Mouse (Mus musculus): ENCODE results near the gene Eln. TPM values are rescaled to one million over a fixed set of nuclear protein-coding genes. Genes with fewer than 3 reads are reported as not detected.

Gene Eln
- polyA plus RNA-seq, 2 experiments, result 1.7 to 3.6 TPM

GRCm38 (mm10) chr5:134729124-134729523 lies 18.0 kb downstream of the Eln start:
- Histone ChIP-seq H3K9ac (replicated peaks) (no peak overlapping the region), H3K27me3 (ENCODE audit: control insufficient read depth, insufficient read depth, low read length) (no peaks in the 10 kb centered on the region), H3K4me2 (ENCODE audit: low read depth) (no peak overlapping the region), H3K27ac (no peak overlapping the region), H3K36me3 (replicated peaks; ENCODE audit: control insufficient read depth, insufficient read depth, low read depth) (no peaks in the 10 kb centered on the region), H3K4me1 (replicated peaks; ENCODE audit: control insufficient read depth in 2 of 2, insufficient read depth in 2 of 2, low read length in 1 of 2) (no peaks in the 10 kb centered on the region), H3K9me3 (ENCODE audit: control insufficient read depth, low read length) (no peaks in the 10 kb centered on the region), H3K4me3 (ENCODE audit: insufficient read depth in 1 of 2, low read depth in 2 of 2, low read length in 2 of 2) (no peak overlapping the region)
- ATAC-seq (ENCODE audit: insufficient read depth) (no peak), DNase-seq (ENCODE audit: low read depth in 3 of 3, low spot score in 3 of 3) (no peak)
- WGBS (ENCODE audit: insufficient replicate concordance), result 78% methylated on average over 12 of the region's 12 CpGs
- TF ChIP-seq EP300 (IDR thresholded peaks at IDR 0.05; ENCODE audit: low read depth) (no peak), CTCF (IDR thresholded peaks at IDR 0.05; ENCODE audit: low read depth) (no peak)

GRCm38 (mm10) chr5:134728535-134728934 lies 18.6 kb downstream of the Eln start:
- Histone ChIP-seq H3K27ac (no peak overlapping the region), H3K36me3 (replicated peaks; ENCODE audit: control insufficient read depth, insufficient read depth, low read depth) (no peaks in the 10 kb centered on the region), H3K4me3 (ENCODE audit: insufficient read depth in 1 of 2, low read depth in 2 of 2, low read length in 2 of 2) (no peak overlapping the region), H3K4me1 (replicated peaks; ENCODE audit: control insufficient read depth in 2 of 2, insufficient read depth in 2 of 2, low read length in 1 of 2) (no peaks in the 10 kb centered on the region), H3K9me3 (ENCODE audit: control insufficient read depth, low read length) (no peaks in the 10 kb centered on the region), H3K27me3 (ENCODE audit: control insufficient read depth, insufficient read depth, low read length) (no peaks in the 10 kb centered on the region), H3K9ac (replicated peaks) (no peak overlapping the region), H3K4me2 (ENCODE audit: low read depth) (no peak overlapping the region)
- ATAC-seq (ENCODE audit: insufficient read depth), result no peak
- no peak for TF ChIP-seq CTCF (IDR thresholded peaks at IDR 0.05; ENCODE audit: low read depth)
- TF ChIP-seq EP300 (IDR thresholded peaks at IDR 0.05; ENCODE audit: low read depth), result no peak
- no peak for DNase-seq (ENCODE audit: low read depth in 3 of 3, low spot score in 3 of 3)
- WGBS (ENCODE audit: insufficient replicate concordance), result 62% methylated on average over 3 of the region's 3 CpGs

DNA sequence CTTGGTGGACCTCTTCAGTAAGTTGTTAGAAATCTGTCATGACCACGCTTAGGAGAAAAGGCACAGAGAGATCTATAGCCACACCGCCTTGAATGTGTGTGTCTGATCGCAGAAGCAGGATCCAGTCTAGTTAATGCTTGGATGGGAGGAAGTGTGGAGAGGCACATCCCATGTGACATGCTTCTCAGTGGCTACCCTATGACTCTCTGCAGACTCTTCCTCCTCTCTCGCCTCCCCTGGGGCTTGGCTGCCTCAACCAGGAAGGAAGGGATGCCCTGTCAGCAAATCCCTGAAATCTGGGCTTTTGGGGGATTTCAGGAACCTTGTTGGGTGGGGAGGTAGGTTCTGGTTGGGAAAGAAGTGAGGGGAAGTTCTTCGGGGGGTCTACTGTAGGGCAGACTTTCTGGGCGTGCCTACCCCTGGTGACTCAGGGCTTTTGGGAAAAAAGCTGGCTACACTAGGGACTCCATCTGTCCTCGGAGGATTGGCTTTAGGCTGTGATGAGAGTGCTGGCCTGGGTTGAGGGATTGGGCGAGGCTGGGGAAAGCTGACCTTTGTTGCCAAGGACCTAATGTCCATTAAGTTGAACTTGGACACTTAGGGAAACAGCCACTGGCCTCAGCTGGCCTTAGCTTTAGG lies 20.0 kb downstream of the Eln start:
- WGBS (ENCODE audit: insufficient replicate concordance), result 42% methylated on average over 8 of the region's 8 CpGs
- H3K27ac ChIP-seq, result no peak overlapping the region
- no peak overlapping the region for H3K4me2 ChIP-seq (ENCODE audit: low read depth)
- H3K9me3 ChIP-seq (ENCODE audit: control insufficient read depth, low read length), result no peaks in the 10 kb centered on the region
- DNase-seq (ENCODE audit: low read depth in 3 of 3, low spot score in 3 of 3), result no peak
- ATAC-seq (ENCODE audit: insufficient read depth), result no peak
- no peaks in the 10 kb centered on the region for H3K36me3 ChIP-seq (replicated peaks; ENCODE audit: control insufficient read depth, insufficient read depth, low read depth)
- no peak overlapping the region for H3K4me3 ChIP-seq (ENCODE audit: insufficient read depth in 1 of 2, low read depth in 2 of 2, low read length in 2 of 2)
- TF ChIP-seq EP300 (IDR thresholded peaks at IDR 0.05; ENCODE audit: low read depth), result no peak
- TF ChIP-seq CTCF (IDR thresholded peaks at IDR 0.05; ENCODE audit: low read depth), result no peak
- H3K27me3 ChIP-seq (ENCODE audit: control insufficient read depth, insufficient read depth, low read length), result no peaks in the 10 kb centered on the region
- no peak overlapping the region for H3K9ac ChIP-seq (replicated peaks)
- no peaks in the 10 kb centered on the region for H3K4me1 ChIP-seq (replicated peaks; ENCODE audit: control insufficient read depth in 2 of 2, insufficient read depth in 2 of 2, low read length in 1 of 2)

GRCm38 (mm10) chr5:134725299-134725698 lies 21.8 kb downstream of the Eln start:
- H3K4me1 ChIP-seq (replicated peaks; ENCODE audit: control insufficient read depth in 2 of 2, insufficient read depth in 2 of 2, low read length in 1 of 2), result no peaks in the 10 kb centered on the region
- no peak overlapping the region for H3K9ac ChIP-seq (replicated peaks)
- H3K27me3 ChIP-seq (ENCODE audit: control insufficient read depth, insufficient read depth, low read length), result no peaks in the 10 kb centered on the region
- no peak overlapping the region for H3K27ac ChIP-seq
- no peaks in the 10 kb centered on the region for H3K36me3 ChIP-seq (replicated peaks; ENCODE audit: control insufficient read depth, insufficient read depth, low read depth)
- ATAC-seq (ENCODE audit: insufficient read depth) (no peak), DNase-seq (ENCODE audit: low read depth in 3 of 3, low spot score in 3 of 3) (no peak)
- no peak overlapping the region for H3K4me3 ChIP-seq (ENCODE audit: insufficient read depth in 1 of 2, low read depth in 2 of 2, low read length in 2 of 2)
- H3K9me3 ChIP-seq (ENCODE audit: control insufficient read depth, low read length), result no peaks in the 10 kb centered on the region
- no peak overlapping the region for H3K4me2 ChIP-seq (ENCODE audit: low read depth)
- WGBS (ENCODE audit: insufficient replicate concordance), result 48% methylated on average over 4 of the region's 4 CpGs
- TF ChIP-seq CTCF (IDR thresholded peaks at IDR 0.05; ENCODE audit: low read depth), result no peak
- TF ChIP-seq EP300 (IDR thresholded peaks at IDR 0.05; ENCODE audit: low read depth), result no peak

GRCm38 (mm10) chr5:134720058-134720457 lies 27.1 kb downstream of the Eln start:
- no peaks in the 10 kb centered on the region for H3K36me3 ChIP-seq (replicated peaks; ENCODE audit: control insufficient read depth, insufficient read depth, low read depth)
- no peak overlapping the region for H3K4me3 ChIP-seq (ENCODE audit: insufficient read depth in 1 of 2, low read depth in 2 of 2, low read length in 2 of 2)
- no peak for DNase-seq (ENCODE audit: low read depth in 3 of 3, low spot score in 3 of 3)
- H3K9me3 ChIP-seq (ENCODE audit: control insufficient read depth, low read length), result no peaks in the 10 kb centered on the region
- H3K9ac ChIP-seq (replicated peaks), result no peak overlapping the region
- no peak for TF ChIP-seq EP300 (IDR thresholded peaks at IDR 0.05; ENCODE audit: low read depth)
- TF ChIP-seq CTCF (IDR thresholded peaks at IDR 0.05; ENCODE audit: low read depth), result no peak
- no peaks in the 10 kb centered on the region for H3K27me3 ChIP-seq (ENCODE audit: control insufficient read depth, insufficient read depth, low read length)
- no peak for ATAC-seq (ENCODE audit: insufficient read depth)
- H3K4me1 ChIP-seq (replicated peaks; ENCODE audit: control insufficient read depth in 2 of 2, insufficient read depth in 2 of 2, low read length in 1 of 2), result no peaks in the 10 kb centered on the region
- H3K4me2 ChIP-seq (ENCODE audit: low read depth), result no peak overlapping the region
- no peak overlapping the region for H3K27ac ChIP-seq
- 42% methylated on average over 4 of the region's 4 CpGs for WGBS (ENCODE audit: insufficient replicate concordance)
